In genomic region chr10:8580298-8580697, GRCm38 (mm10) we compare ENCODE assay signal across 25 mouse cellular contexts.
DNase-seq lines count a peak whose midpoint lies in the region; ATAC-seq and TF ChIP-seq lines count a peak whose summit lies in the region.
"Had no signal": no experiment of that assay in that cellular context is flagged by ENCODE, and none has a peak within 500 bp of the region (broad histone marks: within the 10 kb centered on the region; RNA-seq: fewer than 3 reads in every experiment).

No protein-coding gene starts in this region.

- no peak overlapping the region for H3K27ac ChIP-seq in ES-E14 (ENCODE audit: insufficient read depth, low read depth, low read length, poor library complexity, severe bottlenecking)
- H3K27ac ChIP-seq in intestine, embryonic 15.5 days: no peak overlapping the region
- H3K27ac ChIP-seq: embryonic facial prominence, embryonic 13.5 days; embryonic facial prominence, embryonic 15.5 days; forebrain, embryonic 10.5 days; forebrain, embryonic 12.5 days had no signal

- no peaks in the 10 kb centered on the region for H3K27me3 ChIP-seq in E14TG2a.4 (ENCODE audit: insufficient read depth, low read length)
- H3K27me3 ChIP-seq in intestine, embryonic 15.5 days (replicated peaks): no peaks in the 10 kb centered on the region
- H3K27me3 ChIP-seq: CH12.LX; embryonic facial prominence, embryonic 13.5 days; embryonic facial prominence, embryonic 15.5 days; forebrain, embryonic 12.5 days had no signal

- H3K4me1 ChIP-seq in E14TG2a.4 (replicated peaks; ENCODE audit: low read depth, low read length) (peaks cover 10% of the 10 kb centered on the region; the same call in 1 of the 2 replicates), ES-E14 (ENCODE audit: control insufficient read depth in 2 of 2, insufficient read depth in 2 of 2, low read length in 2 of 2, poor library complexity in 1 of 2) (peaks cover 3 to 4% of the 10 kb centered on the region in 2 experiments; a peak in 1 of 4 replicates)
- no peaks in the 10 kb centered on the region for H3K4me1 ChIP-seq in intestine, embryonic 15.5 days (replicated peaks)
- H3K4me1 ChIP-seq: embryonic facial prominence, embryonic 13.5 days; embryonic facial prominence, embryonic 15.5 days; forebrain, embryonic 10.5 days; forebrain, embryonic 12.5 days had no signal

- DNase-seq in ES-E14 (ENCODE audit: low read depth, low spot score) (no peak), ZHBTc4 (ENCODE audit: low read depth, low spot score) (peak; percentile 22)
- no peak for DNase-seq in ovary, postnatal 14 days (ENCODE audit: low spot score)
- DNase-seq: adrenal gland, adult 2 months; adrenal gland, postnatal 10 days; adrenal gland, postnatal 25 days; B cell, adult 2 months; cerebellum, adult 11 months; cerebellum, adult 18-20 months; cerebellum, adult 8-10 months; cerebellum, adult 9-11 months; cerebellum, postnatal 14 days; cerebellum, postnatal 36 days; embryo, embryonic 11 days had no signal

- H3K9ac ChIP-seq in ES-E14 (ENCODE audit: insufficient read depth, low read depth, low read length, poor library complexity, severe bottlenecking): no peak overlapping the region
- no peak overlapping the region for H3K9ac ChIP-seq in intestine, embryonic 15.5 days
- H3K9ac ChIP-seq: embryonic facial prominence, embryonic 13.5 days; embryonic facial prominence, embryonic 15.5 days; forebrain, embryonic 12.5 days had no signal

- ATAC-seq in intestine, embryonic 15.5 days: no peak
- ATAC-seq: CD4-positive, CD25-positive, alpha-beta regulatory T cell, adult 4 months; forebrain, embryonic 14.5 days; forebrain, embryonic 16.5 days had no signal

- H3K4me3 ChIP-seq in E14TG2a.4 (replicated peaks; ENCODE audit: low read length) (peak overlapping the region; percentile 74), ES-E14 (ENCODE audit: insufficient read depth in 1 of 2, low read depth in 1 of 2, low read length in 2 of 2, poor library complexity in 1 of 2, severe bottlenecking in 1 of 2) (peak overlapping the region; percentile 18 to 74; a peak in 3 of 4 replicates)
- H3K4me3 ChIP-seq in intestine, embryonic 15.5 days (replicated peaks): no peak overlapping the region
- H3K4me3 ChIP-seq: embryonic facial prominence, embryonic 13.5 days; embryonic facial prominence, embryonic 15.5 days; erythroblast, embryonic 14.5 days; forebrain, embryonic 10.5 days; forebrain, embryonic 12.5 days had no signal

- H3K36me3 ChIP-seq in E14TG2a.4 (ENCODE audit: insufficient read depth, low read length) (no peaks in the 10 kb centered on the region), ES-E14 (ENCODE audit: control insufficient read depth, insufficient read depth, low read length, poor library complexity, severe bottlenecking) (no peaks in the 10 kb centered on the region)
- H3K36me3 ChIP-seq in intestine, embryonic 15.5 days: no peaks in the 10 kb centered on the region
- H3K36me3 ChIP-seq: embryonic facial prominence, embryonic 13.5 days; embryonic facial prominence, embryonic 15.5 days; forebrain, embryonic 10.5 days; forebrain, embryonic 12.5 days had no signal

- H3K9me3 ChIP-seq in E14TG2a.4 (ENCODE audit: low read length): peaks cover 12% of the 10 kb centered on the region; the same call in 1 of the 2 replicates
- no peaks in the 10 kb centered on the region for H3K9me3 ChIP-seq in ES-E14 (ENCODE audit: control insufficient read depth, insufficient read depth, low read depth, low read length)
- no peaks in the 10 kb centered on the region for H3K9me3 ChIP-seq in intestine, embryonic 15.5 days
- H3K9me3 ChIP-seq: embryonic facial prominence, embryonic 13.5 days; embryonic facial prominence, embryonic 15.5 days; forebrain, embryonic 10.5 days; forebrain, embryonic 12.5 days had no signal

- WGBS in intestine, embryonic 15.5 days: 90% methylated on average over 2 of the region's 2 CpGs

- in situ Hi-C loops in ES-E14 (cut with MboI; ENCODE audit: low sequenced_read_pairs in 2 of 2, unreplicated experiment in 2 of 2): no loop called here

- H3K4me2 ChIP-seq in intestine, embryonic 15.5 days (replicated peaks): no peak overlapping the region
- H3K4me2 ChIP-seq: embryonic facial prominence, embryonic 13.5 days; embryonic facial prominence, embryonic 15.5 days; forebrain, embryonic 12.5 days had no signal

- no peak for TF ChIP-seq CTCF in E14TG2a.4 (conservative IDR thresholded peaks at IDR 0.05; ENCODE audit: low read length)

TF ChIP-seq in ES-E14, 5 proteins besides CTCF, POLR2A, EP300 and RAD21:
- TF ChIP-seq HCFC1 (IDR thresholded peaks at IDR 0.05; ENCODE audit: borderline replicate concordance, insufficient read depth, low read length) (no peak), CHD2 (IDR thresholded peaks at IDR 0.05; ENCODE audit: low read depth, low read length) (0 out of 2 replicates have a peak, but pooled peaks have one; percentile 13), MAFK (IDR thresholded peaks at IDR 0.05; ENCODE audit: insufficient read depth, low read depth, low read length) (peak; percentile 78)
